ENCODE assay signal across 9 mouse cellular contexts in genomic region chr11:69086390-69086789, GRCm38 (mm10). TPM values are rescaled to one million over a fixed set of nuclear protein-coding genes. Genes with fewer than 3 reads are reported as not detected.
DNase-seq lines count a peak whose midpoint lies in the region; ATAC-seq and TF ChIP-seq lines count a peak whose summit lies in the region.
"Had no signal": no experiment of that assay in that cellular context is flagged by ENCODE, and none has a peak within 500 bp of the region (broad histone marks: within the 10 kb centered on the region; RNA-seq: fewer than 3 reads in every experiment).

No protein-coding gene starts in this region.

- H3K4me1 ChIP-seq in heart, embryonic 11.5 days (ENCODE audit: control insufficient read depth, insufficient read depth, low read length): peaks cover 30% of the 10 kb centered on the region

- H3K9me3 ChIP-seq in heart, embryonic 11.5 days (replicated peaks; ENCODE audit: control insufficient read depth, low read length): no peaks in the 10 kb centered on the region

- intact Hi-C loops in gastrocnemius, adult 2 months (cut with DNase I): no loop called here

- peak overlapping the region; percentile 54; the same call in 1 of the 2 replicates for H3K9ac ChIP-seq in heart, embryonic 11.5 days (ENCODE audit: low read depth, low read length)
- H3K9ac ChIP-seq: liver, postnatal 0 days had no signal

- no peak overlapping the region for H3K4me3 ChIP-seq in gastrocnemius, adult 2 months
- H3K4me3 ChIP-seq in layer of hippocampus, adult 2 months: no peak overlapping the region
- no peak overlapping the region for H3K4me3 ChIP-seq in heart, embryonic 11.5 days (ENCODE audit: low read depth, low read length)

- WGBS in heart, embryonic 11.5 days (ENCODE audit: insufficient replicate concordance): 46% methylated on average over 6 of the region's 6 CpGs

- 0 out of 2 replicates have a peak, but pooled peaks cover 3% of the 10 kb centered on the region for H3K36me3 ChIP-seq in heart, embryonic 11.5 days (ENCODE audit: control insufficient read depth, insufficient read depth, low read length)

- TF ChIP-seq CTCF in gastrocnemius, adult 2 months (IDR thresholded peaks at IDR 0.05): no peak
- no peak for TF ChIP-seq CTCF in layer of hippocampus, adult 2 months (conservative IDR thresholded peaks at IDR 0.05)

- peak overlapping the region; percentile 12; the same call in 1 of the 2 replicates for H3K4me2 ChIP-seq in heart, embryonic 11.5 days

- H3K27ac ChIP-seq in gastrocnemius, adult 2 months: peak overlapping the region; percentile 31; the same call in 1 of the 2 replicates
- H3K27ac ChIP-seq in layer of hippocampus, adult 2 months: peak overlapping the region; percentile 46
- peak overlapping the region; percentile 92 for H3K27ac ChIP-seq in heart, embryonic 11.5 days (ENCODE audit: low read depth, low read length)

- ATAC-seq in heart, embryonic 11.5 days (replicated peaks; ENCODE audit: insufficient number of reproducible peaks, low FRiP score, low TSS enrichment): no peak; the same call in 1 of the 2 replicates
- ATAC-seq: liver, postnatal 0 days had no signal

- H3K27me3 ChIP-seq in heart, embryonic 11.5 days (ENCODE audit: control insufficient read depth, insufficient read depth, low read length): no peaks in the 10 kb centered on the region

- peak; percentile 36 for DNase-seq in gastrocnemius, adult 2 months
- no peak for DNase-seq in gastrocnemius, postnatal 25 days
- no peak for DNase-seq in layer of hippocampus, adult 2 months (ENCODE audit: low spot score in 2 of 2)
- no peak for DNase-seq in layer of hippocampus, adult 9-11 months
- DNase-seq in right cerebral cortex, postnatal 14 days: peak; percentile 25
- no peak for DNase-seq in adrenal gland, adult 2 months
- DNase-seq in cerebellum, adult 11 months: no peak
- DNase-seq: liver, postnatal 0 days had no signal

RNA-seq across cellular contexts. Expression of gene Vamp2, which starts 1.9 kb away (rescaled TPM):
- 10 to 100 TPM; 38.0 to 42.7 TPM for total RNA-seq in gastrocnemius, adult 2 months (2021)
- total RNA-seq in gastrocnemius, postnatal 25 days (2021): 10 to 100 TPM; 34.9 to 35.2 TPM
- 1,000 to 10,000 TPM in 1 of 2 experiments, 100 to 1,000 TPM in 1; 988 to 1,016 TPM for total RNA-seq in layer of hippocampus, adult 2 months (2021)
- 89.7 and 94.7 TPM in 2 replicates for polyA plus RNA-seq in heart, embryonic 11.5 days (2014; fragmentation: Nextera tagmentation; extraction: Ambion mirVana)
- 100 to 1,000 TPM; 104 to 130 TPM for total RNA-seq in adrenal gland, adult 2 months (2021)
- 425 and 479 TPM in 2 replicates for polyA plus RNA-seq in adrenal gland, adult 2 months (2012; rRNA removed)

RNA-seq across cellular contexts. Expression of gene Per1, which starts 8.6 kb away (rescaled TPM):
- 10 to 100 TPM; 68.2 to 76.8 TPM for total RNA-seq in gastrocnemius, adult 2 months (2021)
- 10 to 100 TPM; 21.0 to 50.8 TPM for total RNA-seq in gastrocnemius, postnatal 25 days (2021)
- 10 to 100 TPM; 83.4 to 95.2 TPM for total RNA-seq in layer of hippocampus, adult 2 months (2021)
- polyA plus RNA-seq in heart, embryonic 11.5 days (2014; fragmentation: Nextera tagmentation; extraction: Ambion mirVana): 6.2 and 6.3 TPM in 2 replicates
- total RNA-seq in adrenal gland, adult 2 months (2021): 10 to 100 TPM; 55.0 to 75.9 TPM
- 41.3 and 76.1 TPM in 2 replicates for polyA plus RNA-seq in adrenal gland, adult 2 months (2012; rRNA removed)

RNA-seq across cellular contexts. Expression of gene Tmem107, which starts 15.8 kb away (rescaled TPM):
- 1 to 10 TPM; 3.9 to 5.7 TPM for total RNA-seq in gastrocnemius, adult 2 months (2021)
- 1 to 10 TPM; 3.9 to 4.1 TPM for total RNA-seq in gastrocnemius, postnatal 25 days (2021)
- total RNA-seq in layer of hippocampus, adult 2 months (2021): 10 to 100 TPM; 20.3 to 21.6 TPM
- polyA plus RNA-seq in heart, embryonic 11.5 days (2014; fragmentation: Nextera tagmentation; extraction: Ambion mirVana): 26.4 and 28.2 TPM in 2 replicates
- 10 to 100 TPM in 1 of 2 experiments, 1 to 10 TPM in 1; 9.5 to 16.9 TPM for total RNA-seq in adrenal gland, adult 2 months (2021)
- 46.6 and 49.1 TPM in 2 replicates for polyA plus RNA-seq in adrenal gland, adult 2 months (2012; rRNA removed)

RNA-seq across cellular contexts. Expression of gene Borcs6, which starts 26.9 kb away (rescaled TPM):
- 10 to 100 TPM; 17.9 to 18.9 TPM for total RNA-seq in gastrocnemius, adult 2 months (2021)
- total RNA-seq in gastrocnemius, postnatal 25 days (2021): 10 to 100 TPM; 15.5 to 15.9 TPM
- 10 to 100 TPM; 26.6 to 30.8 TPM for total RNA-seq in layer of hippocampus, adult 2 months (2021)
- polyA plus RNA-seq in heart, embryonic 11.5 days (2014; fragmentation: Nextera tagmentation; extraction: Ambion mirVana): 7.7 and 9.8 TPM in 2 replicates
- total RNA-seq in adrenal gland, adult 2 months (2021): 10 to 100 TPM; 21.3 to 26.4 TPM
- 38.9 and 41.4 TPM in 2 replicates for polyA plus RNA-seq in adrenal gland, adult 2 months (2012; rRNA removed)

RNA-seq across cellular contexts. Expression of gene Hes7, which starts 33.8 kb away (rescaled TPM):
- not detected for total RNA-seq in gastrocnemius, adult 2 months (2021)
- not detected for total RNA-seq in gastrocnemius, postnatal 25 days (2021)
- 1 to 10 TPM in 1 of 2 experiments, under 1 TPM in 1; 0.79 to 1.0 TPM for total RNA-seq in layer of hippocampus, adult 2 months (2021)
- 0.35 and 0.64 TPM in 2 replicates for polyA plus RNA-seq in heart, embryonic 11.5 days (2014; fragmentation: Nextera tagmentation; extraction: Ambion mirVana)
- total RNA-seq in adrenal gland, adult 2 months (2021): not detected
- 1.3 and 1.6 TPM in 2 replicates for polyA plus RNA-seq in adrenal gland, adult 2 months (2012; rRNA removed)

Comparison
In these comparisons a context has a peak if more than half of its experiments do, and no peak if none do; other contexts are left out.
1. DNase-seq: peak in gastrocnemius, adult 2 months (single experiment) and right cerebral cortex, postnatal 14 days (single experiment); none in gastrocnemius, postnatal 25 days (single experiment), layer of hippocampus, adult 2 months (0 of 2), layer of hippocampus, adult 9-11 months (single experiment), adrenal gland, adult 2 months (single experiment) and cerebellum, adult 11 months (single experiment).
2. H3K27ac ChIP-seq: peak in every context shown above with its lines; median percentile 92 in heart, embryonic 11.5 days; 46 in layer of hippocampus, adult 2 months; 31 in gastrocnemius, adult 2 months.
3. RNA of gene Vamp2, which starts 1.9 kb away (total RNA-seq): 988 to 1,016 TPM in layer of hippocampus, adult 2 months; 104 to 130 TPM in adrenal gland, adult 2 months, 38.0 to 42.7 TPM in gastrocnemius, adult 2 months and 34.9 to 35.2 TPM in gastrocnemius, postnatal 25 days; every median in the first group is over 4 times any median in the second.